Mouse (Mus musculus): ENCODE data around the gene Olfr1330. TPM values are rescaled to one million over a fixed set of nuclear protein-coding genes. Genes with fewer than 3 reads are reported as not detected.
"Not testable (repeated sequence)": the region's sequence is repeated elsewhere in the genome, so short reads cannot be mapped to it uniquely, and the experiment has no call there.

The Olfr1330 gene
- polyA plus RNA-seq (2016; fragmentation: Nextera tagmentation; extraction: Ambion mirVana) = 0.03 TPM in 1 of 2 replicates, not detected in the other

DNA sequence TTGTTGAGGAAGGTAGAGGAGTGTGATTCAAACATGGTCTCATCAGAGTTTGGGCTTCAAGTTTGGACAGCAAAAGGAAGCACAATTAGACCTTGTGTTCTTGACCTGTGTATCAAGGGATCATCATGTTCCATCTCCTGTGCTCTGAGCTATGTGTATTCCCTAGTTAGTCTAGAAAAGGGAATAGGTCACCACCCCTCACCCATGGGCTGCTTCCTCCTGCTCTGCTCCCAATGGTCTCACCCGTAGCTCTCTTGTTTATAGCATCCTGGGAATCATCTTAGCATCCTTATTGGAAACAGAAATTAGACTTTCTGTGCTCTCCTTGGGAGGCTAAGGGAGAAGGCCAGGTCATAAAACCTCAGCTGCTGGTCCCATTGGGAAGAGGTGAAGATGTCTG, at the start of gene Olfr1330:
Gene Olfr1330 (plus strand): TSS at position 301 of the 400 bp plus-strand sequence.
- WGBS = 86% methylated on average over 1 of the region's 1 CpGs

GRCm38 (mm10) chr4:118861791-118862190, 26.6 kb upstream of the Olfr1330 start:
- no peaks in the 10 kb centered on the region for H3K27me3 ChIP-seq (ENCODE audit: low read depth, poor library complexity, severe bottlenecking)
- H3K4me3 ChIP-seq = no peak overlapping the region
- no peak for DNase-seq (ENCODE audit: low spot score)
- no peaks in the 10 kb centered on the region for H3K36me3 ChIP-seq
- H3K9me3 ChIP-seq (replicated peaks) = no peaks in the 10 kb centered on the region
- no peaks in the 10 kb centered on the region for H3K4me1 ChIP-seq
- 91% methylated on average over 1 of the region's 1 CpGs for WGBS
- no peak overlapping the region for H3K27ac ChIP-seq

More for the DNA sequence above, at the start of gene Olfr1330:
- Histone ChIP-seq H3K4me3 (no peak within 1 kb of the TSS), H3K27ac (no peak within 1 kb of the TSS), H3K27me3 (ENCODE audit: low read depth, poor library complexity, severe bottlenecking) (no peaks in the 10 kb centered on the region), H3K9me3 (replicated peaks) (no peaks in the 10 kb centered on the region), H3K4me1 (no peaks in the 10 kb centered on the region), H3K36me3 (no peaks in the 10 kb centered on the region)
- no peak for DNase-seq (ENCODE audit: low spot score)

DNA sequence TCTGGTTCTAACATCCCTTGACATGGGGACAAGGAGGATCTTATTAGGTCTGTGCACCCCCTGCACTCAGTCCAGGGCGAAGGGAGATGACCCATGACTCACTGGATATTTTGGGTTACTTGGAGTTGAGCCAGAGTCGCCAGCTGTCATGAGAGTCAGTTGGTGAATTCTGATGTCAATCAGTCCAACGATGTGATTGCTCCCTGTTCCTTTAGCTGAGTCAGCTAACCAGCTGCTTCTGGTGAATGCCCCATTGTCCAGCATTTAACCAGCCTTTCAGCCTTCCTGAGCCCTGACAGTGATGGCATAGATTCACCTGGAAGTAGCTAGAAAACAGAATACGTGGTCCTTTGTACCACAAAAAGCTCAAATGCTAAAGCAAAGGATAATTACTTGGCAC, 25.7 kb upstream of the Olfr1330 start:
- Histone ChIP-seq H3K9me3 (replicated peaks) (no peaks in the 10 kb centered on the region), H3K27me3 (ENCODE audit: low read depth, poor library complexity, severe bottlenecking) (no peaks in the 10 kb centered on the region), H3K36me3 (no peaks in the 10 kb centered on the region), H3K27ac (no peak overlapping the region), H3K4me1 (no peaks in the 10 kb centered on the region), H3K4me3 (no peak overlapping the region)
- 73% methylated on average over 4 of the region's 4 CpGs for WGBS
- no peak for DNase-seq (ENCODE audit: low spot score)

DNA sequence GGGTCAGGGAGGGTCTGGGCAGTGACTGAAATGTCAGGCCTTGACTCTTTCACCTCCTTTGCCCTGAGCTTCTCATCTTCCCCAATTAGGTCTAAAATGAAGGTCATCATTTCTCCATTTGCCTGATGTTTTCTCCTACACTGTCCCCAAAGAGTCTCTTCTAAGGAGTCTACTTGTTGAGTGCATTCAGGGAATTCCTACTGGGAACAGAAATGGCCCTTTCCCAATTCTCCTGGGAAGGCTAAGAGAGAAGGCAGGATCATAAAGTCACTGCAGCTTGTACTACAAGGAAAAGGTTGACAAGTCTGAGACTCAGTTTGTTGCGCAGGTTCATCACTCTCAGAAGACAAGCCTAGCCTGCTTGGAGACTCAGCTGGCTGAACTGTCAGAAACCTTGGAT, 24.0 kb upstream of the Olfr1330 start, which contains the start of gene Olfr1331:
Gene Olfr1331 (plus strand): TSS at position 301 of the 400 bp plus-strand sequence.
- no peak for DNase-seq (ENCODE audit: low spot score)
- H3K4me1 ChIP-seq = no peaks in the 10 kb centered on the region
- no peaks in the 10 kb centered on the region for H3K36me3 ChIP-seq
- H3K4me3 ChIP-seq = no peak within 1 kb of the TSS
- no peak within 1 kb of the TSS for H3K27ac ChIP-seq
- H3K27me3 ChIP-seq (ENCODE audit: low read depth, poor library complexity, severe bottlenecking) = no peaks in the 10 kb centered on the region
- WGBS = 97% methylated on average over 1 of the region's 1 CpGs
- no peaks in the 10 kb centered on the region for H3K9me3 ChIP-seq (replicated peaks)

DNA sequence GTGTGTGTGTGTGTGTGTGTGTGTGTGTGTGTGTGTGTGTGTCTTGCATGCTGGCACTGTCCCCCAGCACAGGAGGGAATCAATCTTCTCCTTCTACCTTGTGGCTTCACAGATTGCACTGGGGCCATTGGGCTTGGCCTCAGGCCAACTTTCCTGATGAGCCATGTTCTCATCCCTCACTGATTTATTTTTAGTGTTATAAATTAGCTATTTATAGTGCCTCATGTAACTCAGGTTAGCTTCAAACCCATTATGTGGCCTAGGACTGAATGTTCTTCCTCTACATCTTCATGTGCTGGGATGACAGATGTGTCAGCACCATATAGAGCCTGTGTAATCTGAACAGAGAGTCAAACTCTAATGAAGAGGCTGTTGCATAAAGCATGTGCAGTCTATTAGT, 20.8 kb upstream of the Olfr1330 start:
- Histone ChIP-seq H3K36me3 (no peaks in the 10 kb centered on the region), H3K27me3 (ENCODE audit: low read depth, poor library complexity, severe bottlenecking) (no peaks in the 10 kb centered on the region), H3K4me1 (no peaks in the 10 kb centered on the region), H3K27ac (no peak overlapping the region), H3K4me3 (no peak overlapping the region), H3K9me3 (replicated peaks) (no peaks in the 10 kb centered on the region)
- no peak for DNase-seq (ENCODE audit: low spot score)

- no peak for DNase-seq (ENCODE audit: low spot score)
- Histone ChIP-seq H3K4me1 (no peaks in the 10 kb centered on the region), H3K27ac (no peak overlapping the region), H3K36me3 (no peaks in the 10 kb centered on the region), H3K4me3 (no peak overlapping the region), H3K27me3 (ENCODE audit: low read depth, poor library complexity, severe bottlenecking) (no peaks in the 10 kb centered on the region), H3K9me3 (replicated peaks) (no peaks in the 10 kb centered on the region)
- WGBS = 87% methylated on average over 2 of the region's 2 CpGs
These were observed 13.6 kb downstream of the Olfr1330 start for GRCm38 (mm10) chr4:118901981-118902380.

DNA sequence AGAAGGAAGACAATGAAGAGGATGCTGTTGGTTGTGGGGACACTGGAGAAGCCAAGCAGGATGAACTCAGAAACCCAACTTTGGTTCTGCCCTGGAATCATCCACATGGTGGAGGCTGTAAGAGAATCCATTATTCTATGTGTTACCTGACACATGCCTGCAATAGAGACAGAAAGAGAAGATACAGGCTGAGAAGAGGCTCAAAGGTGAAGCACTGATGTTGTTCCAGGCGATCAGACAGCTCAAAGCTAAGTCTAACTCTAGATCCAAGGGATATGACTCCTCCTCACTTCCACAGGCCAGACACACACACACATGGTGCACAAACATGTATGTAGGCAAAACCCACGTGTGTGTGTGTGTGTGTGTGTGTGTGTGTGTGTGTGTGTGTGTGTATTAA, 29.0 kb downstream of the Olfr1330 start, which contains the start of gene Olfr1329:
Gene Olfr1329 (minus strand): TSS at position 101 of the 400 bp plus-strand sequence.
- not testable (repeated sequence) for H3K4me1 ChIP-seq; H3K27ac ChIP-seq; H3K4me3 ChIP-seq; DNase-seq (ENCODE audit: low spot score); H3K27me3 ChIP-seq (ENCODE audit: low read depth, poor library complexity, severe bottlenecking); H3K36me3 ChIP-seq; H3K9me3 ChIP-seq (replicated peaks)
- whole genome bisulfite sequencing = 61% methylated on average over 2 of the region's 2 CpGs

DNA sequence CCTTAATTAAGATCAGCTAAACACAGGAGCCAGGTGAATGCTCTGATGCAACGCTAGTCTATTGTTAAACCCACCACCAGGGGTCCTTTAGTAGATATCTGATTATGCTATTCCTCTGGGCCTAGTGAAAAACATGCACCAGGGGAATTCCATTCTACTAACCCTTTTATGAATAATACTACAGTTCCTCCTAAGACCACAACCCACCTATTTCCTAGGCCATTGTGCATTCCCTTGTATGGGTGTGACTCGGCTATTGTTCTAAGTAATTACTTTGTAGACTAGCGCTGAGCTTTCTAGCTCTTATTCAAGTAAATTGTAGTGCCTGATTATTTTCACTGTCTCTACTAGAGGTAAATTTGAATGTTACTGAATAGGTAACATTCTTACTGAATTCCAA, 42.9 kb downstream of the Olfr1330 start:
- H3K9me3 ChIP-seq (replicated peaks); H3K4me1 ChIP-seq; H3K27me3 ChIP-seq (ENCODE audit: low read depth, poor library complexity, severe bottlenecking); H3K36me3 ChIP-seq; DNase-seq (ENCODE audit: low spot score); H3K27ac ChIP-seq; H3K4me3 ChIP-seq: not testable (repeated sequence)
- WGBS = 84% methylated on average over 3 of the region's 3 CpGs

DNA sequence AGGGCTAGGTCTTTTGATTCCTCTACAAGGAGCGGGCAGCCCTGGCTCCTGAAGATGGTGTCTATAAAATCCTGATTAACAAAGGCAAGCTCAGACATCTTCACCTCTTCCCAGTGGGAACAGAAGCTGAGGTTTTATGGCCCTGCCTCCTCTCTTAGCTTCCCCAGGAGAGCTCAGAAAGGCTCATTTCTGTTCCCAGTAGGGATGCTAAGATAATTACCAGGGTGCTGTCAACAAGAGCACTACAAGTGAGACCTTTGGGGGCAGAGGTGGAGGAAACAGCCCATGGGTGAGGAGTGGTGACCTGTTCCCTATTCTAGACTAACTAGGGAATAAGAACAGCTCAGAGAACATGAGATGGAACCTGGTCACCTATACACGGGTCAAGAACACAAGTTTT, 50.1 kb downstream of the Olfr1330 start, which contains the start of gene Olfr1328:
Gene Olfr1328 (minus strand): TSS at position 101 of the 400 bp plus-strand sequence.
- Histone ChIP-seq H3K36me3 (no peaks in the 10 kb centered on the region), H3K4me1 (no peaks in the 10 kb centered on the region), H3K4me3 (no peak within 1 kb of the TSS), H3K27ac (no peak within 1 kb of the TSS), H3K27me3 (ENCODE audit: low read depth, poor library complexity, severe bottlenecking) (no peaks in the 10 kb centered on the region), H3K9me3 (replicated peaks) (no peaks in the 10 kb centered on the region)
- no peak for DNase-seq (ENCODE audit: low spot score)
- 77% methylated on average over 2 of the region's 2 CpGs for WGBS

Other genes with a start within 250 kb of the Olfr1330 start
- gene Olfr62, start 229.6 kb upstream of the Olfr1330 start, polyA plus RNA-seq (2016; fragmentation: Nextera tagmentation; extraction: Ambion mirVana) = not detected in 2 replicates
- gene Olfr1342, start 195.8 kb upstream of the Olfr1330 start, polyA plus RNA-seq (2016; fragmentation: Nextera tagmentation; extraction: Ambion mirVana) = 0.05 TPM in 1 of 2 replicates, not detected in the other
- not detected in 2 replicates for gene Olfr1341, start 185.1 kb upstream of the Olfr1330 start, polyA plus RNA-seq (2016; fragmentation: Nextera tagmentation; extraction: Ambion mirVana)
- not detected in 2 replicates for gene Olfr1340, start 168.5 kb upstream of the Olfr1330 start, polyA plus RNA-seq (2016; fragmentation: Nextera tagmentation; extraction: Ambion mirVana)
- not detected in 2 replicates for gene Olfr1339, start 156.4 kb upstream of the Olfr1330 start, polyA plus RNA-seq (2016; fragmentation: Nextera tagmentation; extraction: Ambion mirVana)
- not detected in 2 replicates for gene Olfr1338, start 129.9 kb upstream of the Olfr1330 start, polyA plus RNA-seq (2016; fragmentation: Nextera tagmentation; extraction: Ambion mirVana)
- gene Olfr1337, start 106.0 kb upstream of the Olfr1330 start, polyA plus RNA-seq (2016; fragmentation: Nextera tagmentation; extraction: Ambion mirVana) = not detected in 2 replicates
- not detected in 2 replicates for gene Olfr1335, start 78.7 kb upstream of the Olfr1330 start, polyA plus RNA-seq (2016; fragmentation: Nextera tagmentation; extraction: Ambion mirVana)
- not detected in 2 replicates for gene Olfr1333, start 52.3 kb upstream of the Olfr1330 start, polyA plus RNA-seq (2016; fragmentation: Nextera tagmentation; extraction: Ambion mirVana)
- not detected in 2 replicates for gene Olfr1331, start 23.9 kb upstream of the Olfr1330 start, polyA plus RNA-seq (2016; fragmentation: Nextera tagmentation; extraction: Ambion mirVana)
- gene Olfr1329, start 28.9 kb downstream of the Olfr1330 start, polyA plus RNA-seq (2016; fragmentation: Nextera tagmentation; extraction: Ambion mirVana) = not detected in 2 replicates
- gene Olfr1328, start 50.0 kb downstream of the Olfr1330 start, polyA plus RNA-seq (2016; fragmentation: Nextera tagmentation; extraction: Ambion mirVana) = not detected in 2 replicates
- not detected in 2 replicates for gene Lao1, start 73.0 kb downstream of the Olfr1330 start, polyA plus RNA-seq (2016; fragmentation: Nextera tagmentation; extraction: Ambion mirVana)
- 110 and 139 TPM in 2 replicates for gene Slc2a1, start 220.1 kb downstream of the Olfr1330 start, polyA plus RNA-seq (2016; fragmentation: Nextera tagmentation; extraction: Ambion mirVana)